Mouse (Mus musculus): ENCODE measurements around the gene Pcnx2.

Gene Pcnx2

DNA sequence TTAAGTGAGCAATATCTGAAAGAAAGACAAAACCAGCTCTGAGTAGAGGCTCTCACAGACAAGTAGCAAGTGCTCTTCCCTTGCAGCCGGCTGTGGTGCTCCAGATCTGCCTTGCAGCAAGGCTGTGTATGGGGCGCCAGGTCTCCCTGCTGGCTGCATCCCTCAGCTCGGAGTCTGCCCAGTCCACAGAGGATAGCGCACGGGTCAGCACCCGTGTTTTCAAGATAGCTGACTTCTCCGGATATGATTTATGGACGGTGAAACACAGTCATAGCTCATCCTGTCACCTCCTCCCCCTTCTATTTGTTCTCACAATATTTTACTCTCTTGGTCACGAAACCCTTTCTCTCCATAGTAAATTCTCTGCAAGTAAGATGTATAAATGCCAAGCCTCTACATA lies 79.3 kb downstream of the Pcnx2 start:
- DNase-seq (ENCODE audit: low spot score): no peak

DNA sequence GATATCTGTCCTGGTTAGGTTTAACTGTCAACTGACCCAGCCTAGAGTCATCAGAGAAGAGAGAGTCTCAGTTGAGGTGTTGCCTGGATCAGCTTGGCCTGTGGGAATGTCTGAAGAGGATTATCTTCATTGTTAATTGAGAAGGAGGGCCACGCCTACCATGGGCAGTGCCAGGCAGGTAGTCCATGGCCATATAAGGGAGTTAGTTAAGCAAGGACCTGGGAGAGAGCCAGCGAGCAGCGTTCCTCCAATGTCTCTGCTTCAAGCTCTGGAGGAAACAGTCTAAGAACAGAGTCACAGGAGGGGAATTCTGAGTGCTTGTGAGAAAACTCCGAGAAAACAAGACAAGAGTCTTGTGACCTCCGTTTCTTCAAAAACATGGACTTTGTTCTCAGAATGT lies 81.4 kb downstream of the Pcnx2 start:
- DNase-seq (ENCODE audit: low spot score): no peak

DNA sequence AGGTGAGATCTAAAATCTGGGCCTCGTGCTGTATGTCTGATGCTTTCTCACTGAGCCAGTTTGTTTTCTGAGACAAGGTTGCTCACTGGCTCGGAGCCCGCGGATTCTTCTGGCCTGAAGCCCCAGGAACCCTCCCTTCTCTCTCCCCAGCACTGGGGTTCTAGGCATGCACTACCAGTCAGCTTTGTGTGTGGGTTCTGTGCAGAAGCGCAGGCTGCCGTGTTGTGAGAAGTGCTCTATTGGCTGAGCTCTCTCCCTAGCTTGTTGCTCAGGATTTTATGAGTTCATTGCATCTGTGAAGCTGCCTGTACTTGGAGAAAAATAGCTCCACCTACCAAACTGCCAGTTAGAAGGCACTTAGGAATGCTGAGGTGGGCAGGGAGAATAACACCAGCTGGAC lies 89.3 kb downstream of the Pcnx2 start:
- no peak for DNase-seq (ENCODE audit: low spot score)

DNA sequence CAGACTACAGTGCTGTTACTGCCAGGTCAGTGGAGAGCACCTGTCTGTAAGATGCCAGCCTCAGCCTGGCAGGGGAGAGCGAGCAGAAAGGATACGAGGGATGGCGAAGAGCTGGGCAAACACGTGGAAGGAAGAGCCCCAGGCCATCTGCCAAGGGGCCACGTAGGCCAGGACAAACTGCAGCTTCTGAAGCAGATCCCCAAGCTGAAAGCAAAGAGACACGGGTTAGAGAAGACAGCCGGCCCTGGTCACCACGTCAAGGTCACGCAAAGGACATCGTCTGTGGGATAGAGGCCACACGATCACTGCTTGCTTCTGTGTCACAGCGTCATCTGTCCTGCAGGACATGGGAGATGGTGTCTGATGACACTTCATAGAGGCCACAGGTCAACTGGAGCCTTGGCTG lies 90.2 kb downstream of the Pcnx2 start:
- no peak for DNase-seq (ENCODE audit: low spot score)

DNA sequence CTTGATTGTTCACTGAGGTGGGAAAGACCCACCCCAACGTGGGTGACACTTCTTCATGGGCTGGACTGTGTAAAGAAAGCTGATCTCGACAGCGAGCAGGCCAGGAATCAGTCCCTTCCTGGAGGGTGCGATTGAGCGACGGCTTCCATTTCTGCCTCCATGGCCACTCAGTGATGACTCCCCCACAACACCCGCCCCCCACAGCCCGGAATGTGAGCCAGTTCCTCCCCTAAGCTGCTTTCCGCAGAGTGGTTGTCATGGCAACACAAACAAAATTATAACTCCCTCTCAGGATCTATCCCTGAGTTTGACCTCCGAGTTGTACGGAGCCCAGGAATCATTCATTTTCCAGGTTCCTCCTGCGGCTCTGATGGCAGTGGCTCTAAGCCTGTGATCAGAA lies 91.7 kb downstream of the Pcnx2 start:
- no peak for DNase-seq (ENCODE audit: low spot score)

DNA sequence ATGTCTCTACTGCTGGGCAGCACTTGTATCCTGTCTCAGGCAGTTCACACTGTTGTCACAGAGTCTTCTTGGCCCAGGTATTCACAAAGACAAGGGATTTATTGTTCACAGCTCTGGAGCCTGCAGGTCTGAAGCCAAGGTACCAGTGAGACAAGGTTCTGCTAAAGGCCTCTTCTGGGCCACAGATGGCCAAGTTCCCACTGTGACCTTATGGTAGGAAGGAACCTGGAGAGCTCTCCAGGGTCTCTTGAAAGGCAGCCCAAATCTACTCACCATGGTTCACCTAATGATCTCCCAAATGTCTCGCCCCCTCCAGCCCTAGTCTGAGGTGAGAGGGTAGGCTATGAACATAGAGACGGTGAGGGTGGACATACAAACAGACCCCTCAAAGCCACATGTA lies 101.1 kb downstream of the Pcnx2 start:
- DNase-seq (ENCODE audit: low spot score): no peak

DNA sequence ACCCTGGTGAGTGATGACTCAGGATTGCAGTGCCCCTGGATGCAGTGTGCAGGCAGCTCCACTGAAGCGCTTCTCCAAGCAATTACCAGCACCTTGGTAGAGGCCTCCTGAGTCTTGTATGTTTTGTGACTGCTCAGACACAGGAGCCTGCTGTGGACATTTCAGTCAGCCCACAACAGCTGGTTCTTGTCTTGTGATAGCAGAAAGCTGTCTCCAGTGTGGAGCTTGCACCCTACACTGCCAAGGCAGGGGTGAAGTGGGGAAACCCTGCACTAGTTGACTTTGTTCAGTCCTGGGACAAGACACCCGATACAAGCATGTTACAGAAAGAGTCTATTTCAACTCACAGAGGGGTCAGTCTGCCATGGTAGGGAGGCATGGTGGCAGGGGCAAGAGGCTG lies 102.8 kb downstream of the Pcnx2 start:
- DNase-seq (ENCODE audit: low spot score): no peak

DNA sequence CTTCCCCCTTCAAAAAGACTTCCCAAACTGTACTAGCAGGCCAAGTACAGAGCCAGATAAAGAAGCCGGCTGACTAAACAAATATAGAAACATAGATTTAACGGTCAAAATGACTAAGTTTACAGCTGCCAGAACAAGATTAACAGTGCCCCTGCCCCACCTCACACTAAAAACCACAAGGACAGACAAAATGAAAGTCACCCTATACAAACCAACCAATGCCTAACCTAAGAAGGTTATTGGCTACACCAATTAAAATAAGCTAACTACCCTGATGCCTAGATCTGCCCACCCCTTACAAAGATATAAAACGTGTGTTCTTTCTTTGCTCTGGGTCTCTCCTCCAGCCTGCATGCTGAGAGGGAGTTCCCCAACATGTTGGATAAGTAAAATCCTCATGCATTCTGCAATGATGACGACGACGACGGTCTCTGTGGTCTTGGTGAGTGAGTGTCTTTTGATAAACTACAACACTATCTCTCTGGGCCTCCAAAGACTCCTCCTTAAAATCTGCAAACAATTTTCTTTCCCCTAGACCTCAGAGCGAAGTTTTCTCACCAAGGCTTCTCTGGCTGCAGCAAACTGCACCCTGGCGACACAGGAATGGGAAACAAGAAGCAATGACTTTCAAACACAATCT lies 105.2 kb downstream of the Pcnx2 start:
- no peak for DNase-seq (ENCODE audit: low spot score)

DNA sequence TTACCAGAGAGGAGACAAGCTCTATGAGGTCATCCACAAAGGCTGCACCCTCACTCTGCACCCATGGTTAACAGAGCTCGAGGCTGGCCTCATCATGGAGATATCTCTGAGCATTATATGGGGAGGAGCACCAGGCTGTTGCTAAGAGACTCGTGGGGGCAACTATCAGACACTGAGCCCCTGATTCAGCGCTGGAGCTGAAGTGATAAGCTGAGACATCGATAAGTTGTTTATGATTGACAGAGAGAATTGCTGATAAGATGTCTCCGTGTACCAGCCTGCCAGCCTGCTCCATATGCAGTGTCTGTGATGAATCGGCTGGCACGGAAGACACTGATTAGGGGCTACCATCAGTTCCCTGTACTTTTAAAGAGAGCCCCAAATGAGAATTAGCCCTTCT lies 111.2 kb downstream of the Pcnx2 start:
- no peak for DNase-seq (ENCODE audit: low spot score)

DNA sequence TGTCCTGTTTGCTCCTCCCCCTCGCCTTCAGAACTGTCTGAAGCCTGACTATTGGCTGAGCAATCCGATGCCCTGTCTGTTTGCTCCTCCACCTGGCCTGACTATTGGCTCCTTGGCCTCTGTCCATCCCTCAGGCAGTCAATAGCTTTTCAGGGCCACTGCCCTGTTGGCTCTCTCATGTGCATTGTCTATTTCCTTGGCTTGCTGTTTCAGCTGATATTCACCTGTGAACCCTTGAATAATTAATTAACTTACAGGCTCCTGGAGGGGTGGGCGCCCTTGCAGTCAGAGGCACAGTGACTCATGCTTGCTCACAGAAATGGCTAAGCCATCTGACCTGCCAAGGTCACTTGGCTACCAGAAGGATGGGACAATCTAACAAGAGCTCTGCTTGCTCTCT lies 116.0 kb downstream of the Pcnx2 start:
- peak; percentile 44 for DNase-seq (ENCODE audit: low spot score)

DNA sequence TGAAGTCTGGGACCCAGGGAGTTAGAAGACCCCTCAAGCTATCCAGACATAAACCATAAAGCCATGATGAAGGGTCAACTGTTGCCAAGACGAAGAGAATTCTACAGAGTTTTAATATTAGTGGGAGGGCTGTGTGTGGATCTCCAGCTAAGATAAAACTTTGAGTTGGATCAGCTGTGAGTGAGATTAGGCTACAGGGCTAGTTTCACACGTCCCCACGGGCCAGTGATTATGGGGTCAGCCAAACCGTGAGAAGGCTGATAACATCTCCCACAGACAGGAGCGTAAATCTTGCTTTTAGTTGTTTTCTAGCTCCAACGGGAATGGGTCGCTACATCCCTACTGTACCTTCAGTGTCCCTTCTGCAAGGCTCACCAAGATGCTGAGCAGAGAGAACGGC lies 118.5 kb downstream of the Pcnx2 start:
- DNase-seq (ENCODE audit: low spot score): no peak

DNA sequence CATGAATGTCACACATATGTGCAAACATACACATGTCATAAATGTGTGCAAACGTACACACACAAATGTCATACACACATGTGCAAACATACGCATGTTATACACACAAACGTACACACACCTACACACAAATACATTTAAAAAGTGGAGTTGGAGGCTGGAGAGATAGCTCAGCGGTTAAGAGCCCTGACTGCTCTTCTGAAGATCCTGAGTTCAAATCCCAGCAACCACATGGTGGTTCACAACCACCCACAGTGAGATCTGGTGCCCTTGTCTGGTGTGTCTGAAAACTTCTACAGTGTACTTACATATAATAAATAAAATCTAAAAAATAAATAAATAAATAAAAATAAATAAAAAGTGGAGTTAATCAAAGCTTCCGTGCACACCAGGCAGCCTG lies 119.2 kb downstream of the Pcnx2 start:
- DNase-seq (ENCODE audit: low spot score): no peak

DNA sequence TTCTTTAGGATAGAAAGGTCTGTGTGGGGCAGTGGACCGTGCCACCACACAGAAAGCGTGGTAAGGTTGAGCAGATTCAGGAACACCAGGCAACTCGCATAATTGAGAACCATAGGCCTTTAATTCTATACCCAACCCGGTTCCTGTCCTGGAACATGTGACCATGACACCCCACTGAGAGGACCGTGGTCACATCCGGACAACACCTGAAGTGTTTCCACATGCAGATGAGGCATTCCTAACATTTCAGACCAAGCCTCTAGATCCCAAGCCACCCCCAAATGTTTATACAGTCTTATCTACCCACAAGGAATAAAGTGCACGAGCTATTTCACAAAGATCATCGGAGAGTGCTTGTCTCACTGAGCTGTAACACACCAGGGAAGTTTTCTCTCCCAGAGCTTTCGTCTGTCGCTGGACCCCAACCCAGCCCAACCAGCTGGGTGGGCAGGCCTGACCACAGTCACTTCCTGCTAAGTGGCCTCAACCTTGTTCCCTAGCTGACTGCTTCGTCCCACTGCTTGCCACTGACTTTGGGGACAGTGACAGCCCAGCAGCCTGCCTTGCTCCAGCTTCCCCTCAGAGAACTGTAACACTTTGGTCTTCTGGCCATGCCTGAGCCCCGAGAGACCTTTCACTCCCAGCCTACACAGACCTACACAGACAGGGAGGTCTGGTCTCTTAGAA lies 120.5 kb downstream of the Pcnx2 start:
- no peak for DNase-seq (ENCODE audit: low spot score)

DNA sequence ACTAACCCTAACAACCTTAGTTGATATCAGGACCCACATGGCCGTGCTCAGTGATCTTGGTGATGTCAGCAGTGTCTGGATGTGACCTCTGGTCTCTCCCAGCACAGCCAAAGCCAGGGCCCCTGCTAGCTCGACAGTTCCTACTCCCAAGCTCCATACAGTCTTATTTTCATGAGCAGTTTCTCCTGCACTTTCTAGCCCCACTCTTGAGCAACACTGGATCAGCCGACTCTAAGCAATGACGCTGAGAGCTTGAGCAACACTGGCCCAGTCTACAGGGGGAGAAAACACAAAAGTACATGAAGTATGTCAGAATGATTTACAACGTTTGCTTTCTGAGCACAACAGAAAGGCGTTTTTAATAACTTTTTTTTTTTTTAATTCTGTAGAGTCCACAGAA lies 121.3 kb downstream of the Pcnx2 start:
- DNase-seq (ENCODE audit: low spot score): no peak

DNA sequence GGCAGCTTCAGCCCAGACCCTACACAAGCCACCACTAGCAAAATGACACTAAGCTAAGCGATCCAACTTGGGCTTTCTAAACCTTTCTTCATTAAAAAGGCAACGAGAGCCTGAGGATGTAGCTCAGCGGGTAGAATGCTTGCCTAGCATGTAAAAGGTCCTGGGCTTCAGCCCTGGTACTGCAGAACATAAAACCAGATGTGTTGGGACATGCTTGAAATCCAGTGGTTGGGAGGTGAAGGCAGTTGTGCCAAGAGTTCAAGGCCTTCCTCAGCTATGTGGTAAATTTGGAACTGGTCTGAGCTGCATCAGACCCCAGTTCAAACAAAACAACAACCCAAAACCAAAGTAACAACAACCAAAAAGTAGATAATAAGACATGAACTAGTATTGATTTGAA lies 121.8 kb downstream of the Pcnx2 start:
- DNase-seq (ENCODE audit: low spot score): no peak

DNA sequence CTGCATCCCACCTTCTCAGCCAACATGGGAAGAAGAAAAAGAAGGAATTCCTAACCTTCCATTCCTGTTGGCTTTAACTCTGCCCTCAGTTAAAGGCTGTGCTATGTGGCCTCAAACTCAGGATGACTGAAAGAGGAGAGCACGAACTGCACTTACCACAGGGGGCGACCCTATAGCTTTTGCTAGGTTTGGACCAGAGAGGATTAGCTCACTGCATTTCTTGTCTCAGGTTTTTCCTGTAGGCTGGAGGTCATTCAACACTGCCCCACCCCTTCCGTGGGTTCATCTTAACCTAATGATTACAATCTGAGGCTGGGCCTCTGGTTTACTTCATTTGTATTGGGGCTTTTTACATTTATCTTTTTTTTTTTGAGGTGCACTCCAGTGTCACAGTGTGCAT lies 123.1 kb downstream of the Pcnx2 start:
- DNase-seq (ENCODE audit: low spot score): no peak

DNA sequence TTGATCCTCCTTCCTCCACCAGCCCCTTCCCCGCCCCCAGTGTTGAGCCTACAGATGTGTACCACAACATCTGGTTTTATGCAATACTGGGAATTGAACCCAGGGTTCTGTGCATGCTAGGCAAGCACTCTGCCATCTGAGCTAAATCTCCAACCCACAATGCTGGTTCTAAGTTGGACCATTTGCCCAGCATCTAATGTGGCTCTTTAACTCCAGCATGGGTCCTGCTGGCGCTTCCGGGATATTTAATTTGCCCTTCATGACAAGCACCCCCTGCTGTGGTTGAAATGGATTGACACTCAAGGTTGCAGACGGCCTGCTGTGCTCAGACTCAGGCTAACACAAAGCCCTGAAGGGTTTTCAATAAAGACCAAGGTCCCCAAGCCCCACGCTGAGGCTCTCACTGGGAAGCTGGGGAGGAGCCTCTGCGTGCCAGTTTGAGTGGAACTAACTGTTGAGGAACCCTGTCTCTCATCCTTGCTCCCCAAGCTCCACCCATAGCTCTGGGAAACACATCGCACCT lies 124.8 kb downstream of the Pcnx2 start:
- no peak for DNase-seq (ENCODE audit: low spot score)

DNA sequence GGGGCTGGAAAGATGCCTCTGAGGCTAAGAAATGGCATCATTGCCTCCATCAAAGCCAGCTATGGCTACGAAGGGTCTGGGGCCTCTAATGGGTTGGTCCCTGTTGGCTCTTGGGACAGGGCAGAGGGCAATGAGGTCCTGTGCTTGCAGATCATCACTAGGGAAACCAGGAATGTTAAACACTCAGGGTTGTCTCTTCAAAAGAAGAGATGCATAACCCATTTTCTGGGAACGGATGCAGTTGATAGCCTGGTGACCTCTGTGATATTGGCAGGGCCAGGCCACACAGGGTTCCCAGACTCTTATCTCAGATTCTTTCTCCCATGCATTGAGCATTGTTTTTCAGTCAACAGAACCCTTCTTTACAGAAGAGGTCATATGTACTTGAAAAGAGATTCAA lies 125.8 kb downstream of the Pcnx2 start:
- DNase-seq (ENCODE audit: low spot score): no peak

DNA sequence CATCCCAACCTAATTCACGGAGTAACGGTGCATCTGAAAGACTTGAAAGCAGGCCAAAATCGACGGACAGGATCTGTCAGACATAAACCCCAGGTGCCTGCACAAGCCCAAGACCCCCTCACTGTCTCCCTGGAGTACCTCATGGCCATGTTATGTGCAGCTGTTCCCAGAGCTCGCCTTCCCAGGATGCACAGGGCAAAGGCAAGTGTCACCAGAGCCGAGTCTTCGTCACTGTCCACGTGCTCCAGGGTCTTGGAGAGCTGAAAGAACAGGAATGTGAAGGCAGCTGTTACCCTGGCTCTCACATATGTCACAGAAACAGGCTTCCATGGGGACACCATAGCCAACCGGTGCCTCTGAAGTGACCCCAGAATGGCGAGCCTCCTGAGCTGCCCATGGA lies 130.0 kb downstream of the Pcnx2 start:
- no peak for DNase-seq (ENCODE audit: low spot score)

DNA sequence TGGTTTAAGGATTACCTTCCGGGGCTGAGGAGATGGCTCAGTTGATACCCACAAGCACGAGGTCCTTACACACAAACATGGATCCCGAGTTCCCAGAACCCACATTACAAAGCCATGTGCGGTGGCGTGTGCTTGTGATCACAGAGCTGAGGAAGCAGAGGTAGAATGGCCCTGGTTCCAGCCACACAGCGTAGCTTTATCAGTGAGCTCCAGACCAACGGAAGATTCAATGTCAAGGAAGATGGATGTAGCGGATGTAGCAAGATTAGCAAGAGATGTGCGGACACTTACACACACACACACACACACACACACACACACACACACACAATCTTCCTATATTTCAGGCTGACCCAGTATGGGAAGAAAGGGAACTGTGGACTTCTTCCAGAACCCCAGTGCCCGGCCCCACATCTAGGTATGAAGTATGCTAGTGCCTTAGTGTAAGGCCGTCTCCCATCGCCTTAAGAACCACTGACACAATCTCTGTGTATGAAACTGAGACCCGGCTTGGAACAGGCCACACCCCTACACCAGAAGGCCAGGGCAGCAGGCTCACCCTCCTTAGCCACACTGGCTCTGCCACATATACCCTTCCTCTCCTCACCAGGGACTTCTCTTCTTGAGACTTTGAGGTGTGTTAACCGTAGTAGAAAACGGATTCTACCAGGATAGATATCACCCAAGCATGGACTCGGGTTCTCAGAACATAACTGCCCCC lies 134.9 kb downstream of the Pcnx2 start:
- no peak for DNase-seq (ENCODE audit: low spot score)

DNA sequence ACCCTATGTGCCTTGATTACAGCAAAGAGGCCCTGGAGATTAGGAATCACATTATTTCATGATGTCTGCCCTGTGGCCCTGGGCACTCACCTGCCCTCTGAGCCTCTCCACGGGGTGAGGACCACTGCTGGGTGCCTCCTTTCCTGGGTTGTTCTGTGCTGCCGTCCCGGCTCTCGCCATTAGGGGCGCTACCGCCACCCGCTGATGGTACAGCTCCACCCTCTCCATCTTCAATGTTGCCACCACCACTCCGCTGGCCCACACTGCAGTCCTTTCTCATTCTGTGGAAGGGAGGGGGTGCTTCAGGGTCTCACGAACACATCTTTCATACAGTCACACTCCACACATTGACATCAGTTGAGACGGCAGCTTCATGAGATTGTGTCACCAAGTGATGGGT lies 139.1 kb downstream of the Pcnx2 start:
- peak; percentile 33 for DNase-seq (ENCODE audit: low spot score)

DNA sequence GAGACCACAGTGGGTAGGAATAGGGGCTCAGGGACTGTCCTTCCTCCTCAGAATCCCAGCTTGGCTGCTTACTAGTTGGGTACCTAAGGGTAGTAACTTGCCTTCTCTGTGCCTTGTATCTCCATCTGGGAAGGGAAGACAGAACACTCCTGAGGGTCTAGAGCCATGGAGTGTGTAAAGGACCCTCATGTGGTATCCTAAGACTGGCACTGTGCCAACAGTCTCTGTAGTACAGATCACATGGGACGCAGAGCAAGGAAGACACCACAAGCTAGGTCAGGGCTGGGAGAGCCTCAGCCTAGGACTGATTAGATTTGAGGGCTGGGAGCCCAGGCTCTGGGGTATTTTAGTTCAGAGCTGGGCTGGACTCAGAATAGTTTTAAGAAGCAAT lies 141.0 kb downstream of the Pcnx2 start:
- DNase-seq (ENCODE audit: low spot score): no peak

DNA sequence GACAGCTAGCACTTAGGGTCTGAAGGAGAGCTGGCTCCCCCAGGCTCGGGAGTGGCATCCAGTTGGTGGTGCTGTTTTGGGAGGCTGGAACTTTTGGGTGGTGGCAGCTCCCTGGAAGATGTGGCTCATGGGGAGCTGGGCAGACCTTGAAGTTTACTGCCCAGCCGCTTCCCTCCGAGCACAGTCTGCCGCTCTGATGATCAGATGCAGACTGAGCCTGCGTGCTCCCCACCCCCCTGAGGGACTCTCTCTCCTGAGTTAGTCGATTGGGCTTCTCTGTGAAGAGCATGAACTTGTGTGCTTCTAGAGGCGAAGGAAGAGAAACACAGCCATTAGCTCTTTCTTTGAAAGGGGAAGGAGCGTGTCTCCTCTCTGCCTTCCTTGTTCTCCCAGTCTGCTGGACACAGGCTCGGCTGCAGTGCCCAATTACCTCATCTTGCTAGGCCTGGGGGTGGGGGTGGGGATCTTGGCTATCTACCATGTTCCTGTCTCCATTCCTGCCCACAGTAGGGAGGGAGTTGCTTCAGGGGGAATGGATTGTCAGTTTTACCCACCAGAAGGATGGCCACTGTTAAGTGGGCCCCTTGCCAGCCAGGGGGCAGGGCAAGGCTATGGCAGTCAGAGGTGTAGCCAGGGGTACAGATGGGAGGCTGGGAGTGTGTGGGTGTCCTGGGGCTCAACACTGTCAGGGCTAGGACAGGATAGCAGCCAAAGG lies 141.6 kb downstream of the Pcnx2 start:
- DNase-seq (ENCODE audit: low spot score): no peak

Measured in embryo, embryonic 10 days (tissue).